Mouse (Mus musculus) hindbrain, postnatal 0 days (tissue): ENCODE measurements around the gene Psmd1. TPM values are rescaled to one million over a fixed set of nuclear protein-coding genes. Genes with fewer than 3 reads are reported as not detected.
"Not testable (repeated sequence)": the region's sequence is repeated elsewhere in the genome, so short reads cannot be mapped to it uniquely, and the experiment has no call there.

Experiments used
- ATAC-seq: fragments of 200-750 bp; cut with Nextera tagmentation; 2 replicates; pipeline ENCODE4 v1.8.0; 2017; ENCODE audit warnings: mild to moderate bottlenecking, moderate TSS enrichment, moderate library complexity
- DNase-seq: peaks from one replicate; pipeline ENCODE4 v3.0.0-alpha.2; 2015; ENCODE audit warnings: low spot score
- H3K27ac ChIP-seq: fragments of 300-500 bp; sonication (generic); 2 replicates; pipeline ENCODE4 v1.5.1; 2014; ENCODE audit warnings: mild to moderate bottlenecking
- H3K27me3 ChIP-seq: fragments of 300-500 bp; sonication (generic); 2 replicates; pipeline ENCODE4 v1.6.1; 2014; ENCODE audit warnings: low read length, mixed read lengths; ENCODE audit not compliant: insufficient read depth
- H3K36me3 ChIP-seq: fragments of 300-500 bp; sonication (generic); 2 replicates; pipeline ENCODE4 v1.6.1; 2014; ENCODE audit warnings: low read length, mixed read lengths; ENCODE audit not compliant: insufficient read depth
- H3K4me1 ChIP-seq: fragments of 300-500 bp; sonication (generic); 2 replicates; pipeline ENCODE4 v1.6.1; 2014; ENCODE audit warnings: antibody characterized with exemption, low read length, mixed read lengths; ENCODE audit not compliant: insufficient read depth
- H3K4me2 ChIP-seq: fragments of 300-500 bp; sonication (generic); 2 replicates; pipeline ENCODE4 v1.6.1; 2014; ENCODE audit warnings: low read depth, mild to moderate bottlenecking, low read length, moderate library complexity, mixed read lengths
- H3K4me3 ChIP-seq: fragments of 300-500 bp; sonication (generic); 2 replicates; pipeline ENCODE4 v1.5.1; 2014; ENCODE audit warnings: low read length
- H3K9ac ChIP-seq: fragments of 300-500 bp; sonication (generic); replicated peaks from 2 replicates; pipeline ENCODE4 v1.6.1; 2014; ENCODE audit warnings: mild to moderate bottlenecking, low read length, moderate library complexity, mixed read lengths
- H3K9me3 ChIP-seq: fragments of 300-500 bp; sonication (generic); 2 replicates; pipeline ENCODE4 v1.6.1; 2016; ENCODE audit warnings: low read length, mixed read lengths
- CTCF ChIP-seq: IDR thresholded peaks from 2 replicates; pipeline ENCODE4 v1.5.1; 2016; ENCODE audit warnings: antibody characterized with exemption, control low read depth, low read depth
- WGBS: fragments of 180-500 bp; shearing (Covaris S2); extraction: QIAGEN DNeasy Blood & Tissue Kit; methylation state at CpG from one replicate; pipeline ENCODE4 v1.1.7; 2014; 5-methylcytosine and 5-hydroxymethylcytosine counted together
- polyA plus RNA-seq: library from polyadenylated mRNA; unstranded; fragments of >200 nt; fragmentation: Nextera tagmentation; extraction: Ambion mirVana; gene quantifications from 2 replicates; pipeline ENCODE4 v1.2.1, GENCODE M21; 2015
- total RNA-seq: library from RNA; depleted of rRNA; stranded (reverse); fragments of >200 nt; gene quantifications from 2 replicates; pipeline ENCODE4 v1.2.3, GENCODE M21; 2014; rRNA removed

Psmd1 gene
- 74.0 and 127 TPM in 2 replicates for total RNA-seq
- 183 TPM in 2 replicates for polyA plus RNA-seq

GRCm38 (mm10) chr1:86064271-86064991 lies at the start of gene Psmd1:
Psmd1 (plus strand) TSS chr1:86064387.
- peak; percentile 89 for TF ChIP-seq CTCF
- under 1% methylated on average over 46 of the region's 47 CpGs for WGBS
- DNase-seq (peak; percentile 95), ATAC-seq (peak; percentile 94)
- Histone ChIP-seq H3K4me2 (peak within 1 kb of the TSS; percentile 93), H3K9me3 (no peaks in the 10 kb centered on the region), H3K4me3 (peak within 1 kb of the TSS; percentile 100), H3K9ac (peak within 1 kb of the TSS; percentile 99), H3K27ac (peak within 1 kb of the TSS; percentile 80), H3K36me3 (no peaks in the 10 kb centered on the region), H3K27me3 (no peaks in the 10 kb centered on the region), H3K4me1 (no peaks in the 10 kb centered on the region; the same call in 1 of the 2 replicates)

DNA sequence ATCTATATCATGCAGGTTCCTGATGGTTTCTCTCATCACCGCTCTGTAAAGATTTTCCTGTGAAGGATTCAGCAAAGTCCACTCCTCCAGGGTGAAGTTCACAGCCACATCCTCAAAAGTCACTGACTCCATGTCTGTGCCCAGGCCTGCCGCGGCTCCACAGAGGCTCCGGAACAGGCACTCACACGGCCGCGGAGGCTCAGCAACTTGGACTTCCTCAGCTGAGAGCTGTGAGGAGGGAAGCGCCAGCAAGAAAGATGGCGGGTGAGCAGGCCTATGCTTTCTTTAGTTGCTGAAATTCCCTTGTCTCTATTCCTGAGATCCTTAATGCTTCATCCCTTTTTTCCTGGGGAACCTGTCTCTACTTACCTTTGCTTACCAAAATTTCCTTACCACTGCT lies 48.4 kb upstream of the Psmd1 start:
- not testable (repeated sequence) for H3K27ac ChIP-seq, H3K9me3 ChIP-seq, H3K4me1 ChIP-seq, H3K9ac ChIP-seq, H3K4me3 ChIP-seq, H3K36me3 ChIP-seq, DNase-seq, H3K27me3 ChIP-seq, H3K4me2 ChIP-seq, ATAC-seq
- WGBS, result 96% methylated on average over 9 of the region's 9 CpGs

GRCm38 (mm10) chr1:86016516-86016915 lies 47.7 kb upstream of the Psmd1 start, which contains the start of gene Spata3:
Spata3 (plus strand) TSS chr1:86016816.
- Histone ChIP-seq H3K27ac (no peak within 1 kb of the TSS), H3K4me3 (no peak within 1 kb of the TSS), H3K4me2 (no peak within 1 kb of the TSS), H3K9ac (no peak within 1 kb of the TSS), H3K4me1 (no peaks in the 10 kb centered on the region), H3K9me3 (no peaks in the 10 kb centered on the region), H3K36me3 (no peaks in the 10 kb centered on the region), H3K27me3 (no peaks in the 10 kb centered on the region)
- WGBS, result 92% methylated on average over 8 of the region's 8 CpGs
- no peak for DNase-seq
- no peak for TF ChIP-seq CTCF
- no peak for ATAC-seq

- no peaks in the 10 kb centered on the region for H3K9me3 ChIP-seq
- H3K4me3 ChIP-seq, result peak overlapping the region; percentile 45
- H3K9ac ChIP-seq, result peak overlapping the region; percentile 67
- ATAC-seq (peak; percentile 91), DNase-seq (peak; percentile 90)
- TF ChIP-seq CTCF, result peak; percentile 79
- H3K4me2 ChIP-seq, result peak overlapping the region; percentile 96
- WGBS, result 3% methylated on average over 60 of the region's 60 CpGs
- H3K36me3 ChIP-seq, result no peaks in the 10 kb centered on the region
- no peaks in the 10 kb centered on the region for H3K27me3 ChIP-seq
- H3K27ac ChIP-seq, result peak overlapping the region; percentile 82
- no peaks in the 10 kb centered on the region for H3K4me1 ChIP-seq
Measured at GRCm38 (mm10) chr1:86018235-86019055, 45.7 kb upstream of the Psmd1 start.

DNA sequence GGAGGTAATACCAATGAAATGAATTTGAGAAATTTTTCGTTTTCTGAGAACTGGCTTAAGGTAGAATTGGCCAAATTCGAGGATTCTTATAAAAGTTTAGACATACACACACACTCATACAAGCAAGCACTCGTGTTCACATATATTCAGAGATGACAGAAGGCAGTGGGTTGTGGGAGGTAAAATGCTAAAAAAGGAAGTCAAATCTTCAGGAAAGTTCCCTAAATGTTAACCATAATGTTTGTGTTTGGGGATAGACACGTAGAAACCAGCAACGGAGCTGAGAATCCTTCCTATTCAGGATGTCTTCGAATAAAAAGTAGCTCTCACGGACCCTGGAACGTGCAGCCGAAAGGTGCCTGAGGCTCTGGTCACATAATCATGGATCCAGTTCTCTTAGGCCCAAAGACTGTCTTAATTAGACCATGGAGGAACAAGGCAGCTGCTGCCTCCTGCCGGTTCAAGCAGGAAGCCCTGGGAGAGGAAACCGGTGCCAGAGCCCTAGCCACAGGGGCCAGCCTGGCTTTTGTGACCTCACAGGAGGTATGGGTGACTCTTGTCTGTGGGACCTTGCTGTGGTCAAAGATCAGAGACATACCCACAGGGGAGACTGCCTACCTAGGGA lies 42.7 kb upstream of the Psmd1 start:
- DNase-seq (peak; percentile 10), ATAC-seq (no peak)
- no peak overlapping the region for H3K4me2 ChIP-seq
- H3K27me3 ChIP-seq, result no peaks in the 10 kb centered on the region
- H3K4me3 ChIP-seq, result no peak overlapping the region
- H3K36me3 ChIP-seq, result no peaks in the 10 kb centered on the region
- no peak overlapping the region for H3K9ac ChIP-seq
- no peaks in the 10 kb centered on the region for H3K9me3 ChIP-seq
- no peak overlapping the region for H3K27ac ChIP-seq
- TF ChIP-seq CTCF, result peak; percentile 51
- 73% methylated on average over 11 of the region's 11 CpGs for WGBS
- H3K4me1 ChIP-seq, result no peaks in the 10 kb centered on the region

- 8% methylated on average over 11 of the region's 11 CpGs for WGBS
- H3K9me3 ChIP-seq, result no peaks in the 10 kb centered on the region
Measured at GRCm38 (mm10) chr1:86032273-86032987, 31.8 kb upstream of the Psmd1 start.

More at GRCm38 (mm10) chr1:86032273-86032987, 31.8 kb upstream of the Psmd1 start:
- Histone ChIP-seq H3K36me3 (no peaks in the 10 kb centered on the region), H3K4me1 (0 out of 2 replicates have a peak, but pooled peaks cover 6% of the 10 kb centered on the region), H3K27me3 (no peaks in the 10 kb centered on the region), H3K4me3 (no peak overlapping the region), H3K27ac (peak overlapping the region; percentile 87), H3K9ac (no peak overlapping the region), H3K4me2 (no peak overlapping the region)
- peak; percentile 97 for ATAC-seq
- peak; percentile 80 for DNase-seq
- no peak for TF ChIP-seq CTCF
